Mouse (Mus musculus) heart, adult 2 months (tissue): ENCODE results near the gene Enah.

Source experiments
- CTCF ChIP-seq: fragments of 200-600 bp; IDR thresholded peaks from 2 replicates; pipeline ENCODE4 v1.8.1; 2022; ENCODE audit warnings: antibody characterized with exemption, mild to moderate bottlenecking, moderate library complexity
- EP300 ChIP-seq: fragments of 200-500 bp; IDR thresholded peaks from 2 replicates; pipeline ENCODE4 v1.6.1; 2011; ENCODE audit warnings: low read depth, low read length, control low read depth; ENCODE audit not compliant: insufficient read depth
- POLR2A ChIP-seq: fragments of 200-500 bp; IDR thresholded peaks from 2 replicates; pipeline ENCODE4 v1.6.1; 2011; ENCODE audit warnings: mild to moderate bottlenecking, low read depth, low read length, control low read depth; ENCODE audit not compliant: insufficient read depth

DNA sequence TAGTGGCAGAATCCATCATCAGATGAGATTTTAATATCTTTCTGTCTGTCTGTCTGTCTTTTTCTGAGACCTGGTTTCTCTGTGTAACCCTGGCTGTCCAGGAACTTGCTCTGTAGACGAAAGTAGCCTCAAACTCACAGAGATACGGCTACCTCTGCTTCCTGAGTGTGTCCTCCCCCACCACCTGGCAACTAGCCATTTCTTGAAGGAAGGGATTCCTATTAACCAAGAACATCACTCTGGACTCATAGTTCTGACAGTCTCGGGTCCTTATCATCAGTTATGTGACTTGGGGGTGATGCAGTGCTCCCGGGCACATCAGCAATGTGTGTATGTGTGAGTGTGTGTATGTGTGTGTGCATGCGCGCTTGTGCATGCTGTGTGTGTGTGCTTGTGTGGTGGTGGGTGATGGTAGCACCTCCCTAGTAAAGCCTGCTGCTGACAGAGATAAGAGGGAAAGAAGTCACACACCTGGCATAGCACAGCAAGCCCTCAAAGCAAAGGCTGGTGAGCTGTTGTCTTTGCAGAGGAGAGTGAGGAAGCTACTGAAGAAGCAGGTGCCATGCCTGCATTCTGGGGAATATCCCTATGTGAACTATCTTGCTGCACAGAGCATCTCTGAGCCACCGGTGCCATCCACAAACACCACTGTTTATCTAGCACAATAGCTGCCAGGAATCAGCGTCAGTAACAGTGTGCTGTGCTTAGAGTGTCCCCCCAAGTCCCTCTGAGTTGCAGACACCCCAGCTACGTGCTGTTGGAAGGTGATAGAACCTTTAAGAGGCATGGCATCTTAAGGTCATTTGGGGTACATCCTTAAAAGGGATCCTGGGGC lies 146.5 kb downstream of the Enah start:
- no peak for TF ChIP-seq CTCF
- TF ChIP-seq POLR2A = no peak
- TF ChIP-seq EP300 = no peak
